Mouse (Mus musculus): ENCODE measurements around the gene H1f0.

DNA sequence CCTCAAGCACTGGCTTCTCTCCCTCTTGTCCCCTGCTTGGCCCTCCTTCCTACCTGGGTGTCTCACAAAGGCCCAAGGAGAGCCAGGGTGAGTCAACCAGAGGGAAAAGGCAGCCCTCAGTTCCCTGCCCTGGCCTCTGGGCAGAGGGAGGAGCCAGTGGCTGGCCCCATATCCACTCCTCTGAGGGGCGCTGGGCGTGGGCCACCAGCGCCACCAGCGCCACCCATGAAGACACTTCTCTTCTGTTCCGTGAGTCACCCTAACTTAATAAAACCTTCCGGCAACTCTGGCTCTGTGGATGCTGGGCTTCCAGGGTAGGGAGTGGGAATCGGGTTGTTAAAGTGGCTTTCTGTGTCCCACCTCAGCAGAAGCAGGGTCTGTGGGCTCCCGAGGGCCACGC is 22.7 kb upstream of the H1f0 start:
- TF ChIP-seq CTCF (IDR thresholded peaks at IDR 0.05; ENCODE audit: insufficient read depth, low read length) = no peak
- TF ChIP-seq POLR2A (IDR thresholded peaks at IDR 0.05; ENCODE audit: borderline replicate concordance, extremely low read depth, low read depth, low read length) = no peak

Measured in lung, adult 2 months (tissue).